Mouse (Mus musculus): ENCODE measurements around the gene Gm28374. TPM values are rescaled to one million over a fixed set of nuclear protein-coding genes. Genes with fewer than 3 reads are reported as not detected.
"Not testable (repeated sequence)": the region's sequence is repeated elsewhere in the genome, so short reads cannot be mapped to it uniquely, and the experiment has no call there.

Gene Gm28374
- polyA plus RNA-seq (2012; rRNA removed) (0.16 and 0.17 TPM in 2 replicates), polyA plus RNA-seq (2014; fragmentation: Nextera tagmentation; extraction: Ambion mirVana) (0.33 and 0.38 TPM in 2 replicates)

GRCm38 (mm10) chr19:6082156-6082555, at the start of gene Gm28374:
Gene Gm28374, minus strand, starts transcription at chr19:6082256.
- no peak for DNase-seq (ENCODE audit: low read depth in 3 of 3, low spot score in 3 of 3)
- ATAC-seq (ENCODE audit: insufficient read depth): no peak
- Histone ChIP-seq H3K4me1 (replicated peaks; ENCODE audit: control insufficient read depth in 2 of 2, insufficient read depth in 2 of 2, low read length in 1 of 2) (peaks cover 9 to 10% of the 10 kb centered on the region in 2 experiments; a peak in 3 of 4 replicates), H3K4me2 (ENCODE audit: low read depth) (no peak within 1 kb of the TSS), H3K9me3 (ENCODE audit: control insufficient read depth, low read length) (no peaks in the 10 kb centered on the region), H3K27ac (no peak within 1 kb of the TSS), H3K4me3 (ENCODE audit: insufficient read depth in 1 of 2, low read depth in 2 of 2, low read length in 2 of 2) (no peak within 1 kb of the TSS), H3K27me3 (ENCODE audit: control insufficient read depth, insufficient read depth, low read length) (no peaks in the 10 kb centered on the region), H3K9ac (replicated peaks) (no peak within 1 kb of the TSS), H3K36me3 (replicated peaks; ENCODE audit: control insufficient read depth, insufficient read depth, low read depth) (peaks cover 11% of the 10 kb centered on the region)
- 75% methylated on average over 9 of the region's 9 CpGs for WGBS (ENCODE audit: insufficient replicate concordance)
- TF ChIP-seq EP300 (IDR thresholded peaks at IDR 0.05; ENCODE audit: low read depth) (no peak), CTCF (IDR thresholded peaks at IDR 0.05; ENCODE audit: low read depth) (no peak)

GRCm38 (mm10) chr19:6130414-6131128, 48.5 kb upstream of the Gm28374 start:
- H3K27me3 ChIP-seq (ENCODE audit: control insufficient read depth, insufficient read depth, low read length); H3K36me3 ChIP-seq (replicated peaks; ENCODE audit: control insufficient read depth, insufficient read depth, low read depth); DNase-seq (ENCODE audit: low read depth in 3 of 3, low spot score in 3 of 3); H3K9me3 ChIP-seq (ENCODE audit: control insufficient read depth, low read length); ATAC-seq (ENCODE audit: insufficient read depth): not testable (repeated sequence)
- 54% methylated on average over 7 of the region's 7 CpGs for WGBS (ENCODE audit: insufficient replicate concordance)
- H3K4me3 ChIP-seq (ENCODE audit: insufficient read depth in 1 of 2, low read depth in 2 of 2, low read length in 2 of 2): peak overlapping the region; percentile 27 to 53; a peak in 3 of 4 replicates
- peak overlapping the region; percentile 98 for H3K27ac ChIP-seq
- H3K9ac ChIP-seq (replicated peaks): peak overlapping the region; percentile 5; the same call in 1 of the 2 replicates
- H3K4me2 ChIP-seq (ENCODE audit: low read depth): peak overlapping the region; percentile 91
- peaks cover 55 to 63% of the 10 kb centered on the region in 2 experiments for H3K4me1 ChIP-seq (replicated peaks; ENCODE audit: control insufficient read depth in 2 of 2, insufficient read depth in 2 of 2, low read length in 1 of 2)

- Histone ChIP-seq H3K36me3 (replicated peaks; ENCODE audit: control insufficient read depth, insufficient read depth, low read depth) (no peaks in the 10 kb centered on the region; the same call in 1 of the 2 replicates), H3K4me3 (ENCODE audit: insufficient read depth in 1 of 2, low read depth in 2 of 2, low read length in 2 of 2) (peak within 1 kb of the TSS; percentile 66 to 80), H3K4me1 (replicated peaks; ENCODE audit: control insufficient read depth in 2 of 2, insufficient read depth in 2 of 2, low read length in 1 of 2) (peaks cover 39 to 51% of the 10 kb centered on the region in 2 experiments), H3K4me2 (ENCODE audit: low read depth) (peak within 1 kb of the TSS; percentile 69), H3K9ac (replicated peaks) (peak within 1 kb of the TSS; percentile 85), H3K27ac (peak within 1 kb of the TSS; percentile 92), H3K27me3 (ENCODE audit: control insufficient read depth, insufficient read depth, low read length) (no peaks in the 10 kb centered on the region), H3K9me3 (ENCODE audit: control insufficient read depth, low read length) (no peaks in the 10 kb centered on the region)
- DNase-seq (ENCODE audit: low read depth in 3 of 3, low spot score in 3 of 3): peak; percentile 95 to 96 (median 96)
- peak; percentile 85 for ATAC-seq (ENCODE audit: insufficient read depth)
- TF ChIP-seq EP300 (IDR thresholded peaks at IDR 0.05; ENCODE audit: low read depth): no peak; the same call in 1 of the 2 replicates
- peak; percentile 32; the same call in 1 of the 2 replicates for TF ChIP-seq CTCF (IDR thresholded peaks at IDR 0.05; ENCODE audit: low read depth)
- WGBS (ENCODE audit: insufficient replicate concordance): under 1% methylated on average over 32 of the region's 32 CpGs
Observed at GRCm38 (mm10) chr19:6127760-6128341, 45.8 kb upstream of the Gm28374 start, which contains the start of gene Snx15. Gene Snx15, minus strand, starts transcription at chr19:6128304.

GRCm38 (mm10) chr19:6126789-6127580, 44.9 kb upstream of the Gm28374 start:
- peak overlapping the region; percentile 85 for H3K9ac ChIP-seq (replicated peaks)
- peaks cover 32 to 44% of the 10 kb centered on the region in 2 experiments for H3K4me1 ChIP-seq (replicated peaks; ENCODE audit: control insufficient read depth in 2 of 2, insufficient read depth in 2 of 2, low read length in 1 of 2)
- H3K4me2 ChIP-seq (ENCODE audit: low read depth): peak overlapping the region; percentile 69
- H3K9me3 ChIP-seq (ENCODE audit: control insufficient read depth, low read length): no peaks in the 10 kb centered on the region
- WGBS (ENCODE audit: insufficient replicate concordance): 60% methylated on average over 10 of the region's 10 CpGs
- TF ChIP-seq CTCF (IDR thresholded peaks at IDR 0.05; ENCODE audit: low read depth) (no peak), EP300 (IDR thresholded peaks at IDR 0.05; ENCODE audit: low read depth) (no peak)
- peak overlapping the region; percentile 66 to 80 for H3K4me3 ChIP-seq (ENCODE audit: insufficient read depth in 1 of 2, low read depth in 2 of 2, low read length in 2 of 2)
- H3K27me3 ChIP-seq (ENCODE audit: control insufficient read depth, insufficient read depth, low read length): no peaks in the 10 kb centered on the region
- no peaks in the 10 kb centered on the region; the same call in 1 of the 2 replicates for H3K36me3 ChIP-seq (replicated peaks; ENCODE audit: control insufficient read depth, insufficient read depth, low read depth)
- peak overlapping the region; percentile 92 for H3K27ac ChIP-seq
- DNase-seq (ENCODE audit: low read depth in 3 of 3, low spot score in 3 of 3): no peak
- no peak for ATAC-seq (ENCODE audit: insufficient read depth)

Measured in liver, embryonic 14.5 days (tissue).